Mouse (Mus musculus) cerebellum, postnatal 25 days (tissue): ENCODE results near the gene Serpinb9d.
"Not testable (repeated sequence)": the region's sequence is repeated elsewhere in the genome, so short reads cannot be mapped to it uniquely, and the experiment has no call there.

Experiments
- DNase-seq, 2 experiments: peaks; one replicate each; pipeline ENCODE4 v3.0.0; 2021; ENCODE audit warnings: mixed read lengths in 2 of 2

Gene Serpinb9d

GRCm38 (mm10) chr13:33192659-33193058 is at the start of gene Serpinb9d:
Gene Serpinb9d, plus strand, starts transcription at chr13:33192959.
- DNase-seq, result no peak

- no peak for DNase-seq
Measured at GRCm38 (mm10) chr13:33159642-33160041, 33.1 kb upstream of the Serpinb9d start, which contains the start of gene Serpinb9c. Gene Serpinb9c, minus strand, starts transcription at chr13:33159742.

DNA sequence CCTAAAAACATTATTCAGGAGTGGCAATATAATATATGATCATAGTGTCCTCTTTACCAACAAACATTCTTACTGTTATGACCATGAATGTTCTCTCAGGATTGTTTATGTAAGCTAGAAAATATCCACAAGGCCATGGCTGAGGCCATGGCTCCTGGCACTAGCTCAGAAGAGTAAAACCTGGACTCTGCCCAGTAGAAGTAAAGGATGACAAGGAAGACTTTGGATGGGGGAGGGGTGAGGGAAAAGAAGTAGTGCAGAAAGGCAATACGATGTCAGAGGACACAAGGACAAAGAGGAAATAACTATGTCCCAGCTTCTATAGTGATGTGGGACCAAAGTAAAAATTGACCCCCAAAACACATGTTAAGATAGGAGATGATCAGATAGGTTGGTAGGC is 2.3 kb upstream of the Serpinb9d start:
- not testable (repeated sequence) for DNase-seq

- no peak for DNase-seq
Measured at GRCm38 (mm10) chr13:33199740-33200139, 7.0 kb downstream of the Serpinb9d start.

DNA sequence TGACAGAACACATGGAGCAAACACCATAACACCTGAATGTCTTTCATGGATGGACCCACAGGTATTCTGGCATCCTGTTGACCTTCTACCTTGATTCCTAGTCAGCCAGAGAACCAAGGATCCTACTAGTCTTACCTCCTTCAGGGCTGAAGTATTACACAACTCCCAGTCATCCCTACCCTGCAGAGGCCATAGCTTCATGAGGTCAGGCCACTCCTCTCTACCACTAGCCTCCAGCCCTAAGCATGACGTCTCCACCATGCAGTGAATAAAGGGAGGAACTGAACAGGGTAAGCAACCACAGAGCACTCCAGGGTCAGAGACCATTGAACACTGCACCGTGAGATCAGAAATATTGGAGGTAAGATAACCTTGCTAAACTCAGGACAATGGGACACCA is 56.6 kb downstream of the Serpinb9d start, which contains the start of gene Serpinb9e:
Gene Serpinb9e (plus strand): TSS at position 301 of the 400 bp plus-strand sequence.
- DNase-seq, result not testable (repeated sequence)
